Mouse (Mus musculus): ENCODE measurements around the gene Gbf1.
"Not testable (repeated sequence)": the region's sequence is repeated elsewhere in the genome, so short reads cannot be mapped to it uniquely, and the experiment has no call there.

Gbf1 gene

DNA sequence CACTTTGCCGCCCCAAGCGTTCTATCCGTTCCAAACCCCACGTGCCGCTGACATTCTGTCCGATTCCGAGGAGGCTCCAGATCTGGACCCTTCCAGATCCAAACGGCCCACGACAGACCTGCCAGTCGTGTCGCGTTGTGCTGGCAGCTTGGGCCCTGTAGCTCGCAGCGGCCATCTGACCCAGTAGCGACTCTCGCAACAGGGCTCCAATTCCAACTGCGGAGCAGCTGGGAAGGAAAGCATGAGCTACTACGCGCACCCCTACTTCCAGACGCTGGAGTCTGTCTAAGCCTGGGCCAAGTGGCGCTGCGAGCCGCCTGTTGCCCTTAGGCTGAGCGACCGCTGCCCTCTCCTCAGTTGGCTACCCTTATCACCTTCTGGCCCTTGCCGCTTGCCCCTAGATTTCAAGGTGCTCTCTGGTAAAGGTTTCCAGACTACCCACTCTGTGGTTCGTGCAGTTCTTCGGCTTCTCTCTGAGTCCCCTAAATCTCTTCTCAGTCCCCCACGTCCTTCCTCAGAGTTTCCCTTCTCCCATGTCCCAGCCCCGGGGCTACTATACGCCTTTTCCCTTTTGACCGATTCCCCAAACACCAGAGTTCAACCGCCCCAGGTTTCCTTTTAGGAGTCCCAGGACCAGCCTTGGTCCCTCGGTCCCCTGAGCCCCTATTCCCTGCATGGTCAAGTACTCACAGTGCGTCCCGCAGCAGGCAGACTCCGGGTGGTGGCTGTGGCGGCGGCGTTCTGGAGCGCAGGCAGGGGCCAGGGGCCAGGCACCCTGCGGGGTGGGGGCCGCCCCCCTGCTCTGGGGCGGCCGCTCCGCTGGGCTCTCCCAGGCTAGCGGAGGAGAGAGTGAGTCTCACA, 4.6 kb upstream of the Gbf1 start, which contains the start of gene Pitx3:
Pitx3 (minus strand) TSS at position 816 of the 861 bp plus-strand sequence.
- peak; percentile 54 for DNase-seq

DNA sequence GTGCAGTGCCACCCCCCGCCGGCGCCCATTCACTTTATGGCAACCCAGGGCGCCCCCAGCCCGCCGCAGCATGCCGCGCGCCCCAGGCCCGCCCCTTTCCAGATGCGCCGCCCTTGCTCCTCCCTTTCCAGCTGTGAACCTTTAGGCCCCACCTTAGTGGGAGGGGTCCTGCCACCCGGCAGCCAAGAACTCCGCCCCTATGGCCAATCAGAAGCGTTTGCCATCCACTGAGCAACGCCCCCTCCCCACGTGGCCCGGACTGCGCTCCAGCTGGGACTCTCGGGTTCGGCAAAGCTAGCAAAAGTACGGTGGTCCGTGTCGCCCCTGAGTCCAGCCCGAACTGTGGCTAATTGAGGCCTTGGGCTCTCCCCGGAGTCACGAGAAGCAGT, 3.9 kb upstream of the Gbf1 start:
- peak; percentile 94 for DNase-seq

DNA sequence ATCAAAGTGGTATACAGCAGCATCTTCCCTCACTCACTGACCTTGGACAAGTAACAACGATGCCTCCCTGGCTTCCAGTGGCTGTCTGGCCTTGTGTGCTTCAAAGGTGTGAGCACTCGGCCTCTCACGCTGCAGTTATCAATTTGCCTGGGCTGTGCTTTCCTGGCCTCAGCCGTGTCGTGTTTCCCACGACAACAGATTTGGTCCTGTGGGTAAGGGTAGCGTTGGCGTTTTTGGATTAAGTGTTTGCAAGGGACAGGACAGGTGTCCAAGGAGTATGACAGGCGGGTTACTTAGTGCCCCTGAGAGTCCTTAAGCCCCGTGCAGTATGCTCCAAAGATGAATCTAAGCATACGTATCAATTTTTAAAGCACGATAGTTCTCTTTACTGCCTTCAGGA, 3.2 kb upstream of the Gbf1 start:
- DNase-seq: no peak

- no peak for DNase-seq
Measured at GRCm38 (mm10) chr19:46165950-46166349, 13.6 kb downstream of the Gbf1 start.

- DNase-seq: not testable (repeated sequence)
Measured at GRCm38 (mm10) chr19:46167169-46167568, 14.9 kb downstream of the Gbf1 start.

DNA sequence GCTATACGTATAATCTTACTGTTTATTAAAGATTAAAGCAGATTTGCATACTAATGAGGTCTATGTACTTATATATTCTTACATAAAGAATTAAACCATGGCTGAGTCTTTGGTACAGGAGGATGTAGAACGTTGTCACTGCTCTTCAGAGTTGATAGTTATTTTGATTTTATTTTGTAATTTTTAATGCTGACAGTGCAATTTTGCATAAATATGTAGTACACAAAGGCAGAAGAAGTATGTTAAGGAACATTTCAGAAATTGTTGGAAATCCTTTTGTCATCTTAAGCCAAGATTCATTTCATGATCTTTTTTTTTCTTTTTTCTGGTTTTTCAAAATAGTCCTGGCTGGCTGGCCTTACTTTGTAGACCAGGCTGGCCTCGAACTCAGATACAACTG, 17.1 kb downstream of the Gbf1 start:
- no peak for DNase-seq

DNA sequence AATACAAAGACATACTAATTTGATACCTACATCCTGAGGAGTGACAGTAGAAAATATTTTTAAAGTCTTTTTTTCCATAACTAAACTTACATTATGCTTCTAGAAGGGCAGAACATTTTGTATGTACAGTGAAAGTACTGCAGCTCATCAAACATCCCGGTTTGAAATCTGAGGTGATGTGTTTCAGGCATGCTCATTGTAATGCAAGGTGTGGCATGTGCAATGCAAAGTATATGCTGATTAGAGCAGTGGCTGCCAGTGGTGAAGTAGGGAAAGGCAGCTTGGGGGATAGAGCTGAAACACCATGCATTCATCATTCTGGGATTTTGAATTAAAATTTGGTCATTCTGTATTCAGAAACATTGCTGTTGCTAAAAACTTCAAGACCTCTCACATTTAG, 17.6 kb downstream of the Gbf1 start:
- DNase-seq: no peak

GRCm38 (mm10) chr19:46172541-46172940, 20.2 kb downstream of the Gbf1 start:
- no peak for DNase-seq

GRCm38 (mm10) chr19:46175173-46175572, 22.9 kb downstream of the Gbf1 start:
- DNase-seq: no peak

DNA sequence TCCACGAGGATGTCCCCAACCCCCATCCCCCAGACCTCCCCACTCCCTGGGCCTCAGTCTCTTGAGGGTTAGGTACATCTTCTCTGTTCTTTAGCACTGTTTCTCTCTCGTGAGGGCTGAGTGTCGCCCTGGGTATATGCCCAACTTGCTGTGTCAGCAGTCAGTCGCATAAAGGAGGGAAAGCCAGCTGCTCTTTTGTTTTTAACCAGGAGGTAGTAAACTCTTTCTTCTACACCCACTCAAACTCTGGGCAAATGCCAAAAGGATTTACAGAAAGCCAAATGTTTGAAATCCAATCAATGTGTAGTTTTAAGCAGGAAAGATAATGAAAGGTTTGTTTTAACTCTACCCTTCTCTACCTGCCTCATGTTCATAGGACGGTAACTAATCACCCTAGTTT, 24.7 kb downstream of the Gbf1 start:
- DNase-seq: no peak

DNA sequence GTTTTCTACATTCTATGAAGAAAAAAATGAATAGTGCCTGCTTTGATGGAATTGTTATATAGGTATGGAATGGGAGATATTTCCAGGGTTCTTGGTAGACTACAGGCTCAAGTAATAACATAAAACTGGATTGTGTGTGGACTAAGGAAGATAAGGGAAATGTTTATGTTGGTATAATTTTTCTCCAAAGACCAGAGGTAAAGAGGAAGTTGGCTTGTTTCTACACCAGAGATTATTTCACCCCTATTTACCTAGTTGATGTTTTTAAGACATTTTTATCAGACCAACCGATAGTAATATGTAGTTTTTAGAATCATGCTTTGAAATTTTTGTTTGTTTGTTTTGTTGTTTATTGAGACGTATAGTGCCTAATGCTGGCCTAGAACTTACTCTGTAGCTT, 28.0 kb downstream of the Gbf1 start:
- DNase-seq: no peak

GRCm38 (mm10) chr19:46182241-46182640, 29.9 kb downstream of the Gbf1 start:
- no peak for DNase-seq

- peak; percentile 36 for DNase-seq
Measured at GRCm38 (mm10) chr19:46186611-46187010, 34.3 kb downstream of the Gbf1 start.

GRCm38 (mm10) chr19:46187203-46187602, 34.9 kb downstream of the Gbf1 start:
- DNase-seq: no peak

DNA sequence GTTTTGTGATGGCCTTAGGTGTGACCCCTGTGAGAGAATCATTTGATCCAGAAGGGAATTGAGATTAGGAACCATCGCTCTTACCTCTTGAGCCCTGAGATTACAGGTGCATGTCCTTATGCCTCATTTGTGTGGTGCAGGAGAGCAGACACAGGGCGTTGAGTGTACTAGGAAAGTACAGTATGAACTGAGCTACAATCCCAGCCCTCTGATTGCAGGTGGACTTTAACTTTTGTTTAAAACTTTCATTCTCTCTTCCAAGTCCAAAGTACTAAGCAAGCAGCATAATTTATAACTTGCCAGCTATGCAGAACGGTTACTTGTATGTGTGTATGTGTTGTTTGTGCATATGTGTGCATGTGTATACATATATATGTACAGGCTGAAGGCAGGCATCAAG, 46.0 kb downstream of the Gbf1 start:
- no peak for DNase-seq

- no peak for DNase-seq
Measured at GRCm38 (mm10) chr19:46198891-46199290, 46.6 kb downstream of the Gbf1 start.

- DNase-seq: no peak
Measured at GRCm38 (mm10) chr19:46204166-46204565, 51.9 kb downstream of the Gbf1 start.

GRCm38 (mm10) chr19:46205680-46206079, 53.4 kb downstream of the Gbf1 start:
- DNase-seq: no peak

DNA sequence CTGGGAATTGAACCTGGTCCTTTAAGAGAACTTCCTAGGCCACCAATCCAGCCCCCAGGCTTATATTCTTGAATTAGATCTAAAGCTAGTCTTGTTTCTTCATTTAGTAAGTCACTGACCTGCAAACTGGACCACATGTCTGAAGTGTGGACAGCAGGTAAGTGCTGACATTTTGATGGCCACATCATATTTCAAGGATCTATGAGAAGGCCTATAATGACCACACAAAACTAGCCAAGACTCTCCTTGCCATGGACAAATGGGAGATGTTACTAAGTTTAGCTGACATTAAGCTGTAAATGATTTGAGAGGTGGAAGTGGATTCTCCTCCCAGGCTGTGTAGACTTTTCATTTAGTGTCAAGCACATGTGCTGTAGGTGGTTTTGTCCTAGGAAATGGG, 58.6 kb downstream of the Gbf1 start:
- no peak for DNase-seq

GRCm38 (mm10) chr19:46214541-46214940, 62.2 kb downstream of the Gbf1 start:
- DNase-seq: no peak

DNA sequence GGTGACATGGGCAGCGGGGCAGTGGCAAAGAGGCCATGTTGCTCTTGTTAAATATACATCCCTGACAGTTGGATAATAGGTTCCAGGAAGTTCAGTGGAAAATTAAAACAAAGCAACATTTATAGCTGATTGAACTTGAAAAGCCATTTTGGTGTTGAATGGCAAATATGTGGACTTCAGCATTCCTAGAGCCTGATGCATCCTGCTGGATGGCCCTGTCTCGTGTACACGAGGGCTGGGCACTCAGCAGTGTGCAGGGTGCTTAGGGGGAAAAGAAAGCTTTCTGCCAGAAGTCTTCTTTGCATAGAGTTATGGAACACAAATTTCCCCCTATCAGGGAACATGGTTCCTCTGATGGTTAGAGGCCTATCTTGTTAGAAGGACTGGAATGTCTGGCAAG, 63.1 kb downstream of the Gbf1 start:
- no peak for DNase-seq

- DNase-seq: no peak
Measured at GRCm38 (mm10) chr19:46216716-46217115, 64.4 kb downstream of the Gbf1 start.

DNA sequence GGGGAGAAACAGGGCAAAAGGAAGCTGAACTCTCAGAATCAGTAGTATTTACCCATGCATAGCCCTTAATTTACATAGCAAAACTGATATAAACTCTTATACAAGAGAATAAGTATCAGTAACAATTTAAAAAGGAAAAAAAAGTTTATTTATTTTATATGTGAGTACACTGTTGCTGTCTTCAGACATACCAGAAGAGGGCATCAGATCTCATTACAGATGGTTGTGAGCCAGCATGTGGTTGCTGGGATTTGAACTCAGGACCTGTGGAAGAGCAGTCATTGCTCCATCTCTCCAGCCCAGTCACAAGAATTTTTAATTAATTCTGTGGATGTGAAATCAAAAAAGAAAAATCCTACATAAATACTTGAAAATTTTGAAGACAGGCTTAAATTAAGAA, 65.0 kb downstream of the Gbf1 start:
- not testable (repeated sequence) for DNase-seq

- DNase-seq: no peak
Measured at GRCm38 (mm10) chr19:46220116-46220515, 67.8 kb downstream of the Gbf1 start.

DNA sequence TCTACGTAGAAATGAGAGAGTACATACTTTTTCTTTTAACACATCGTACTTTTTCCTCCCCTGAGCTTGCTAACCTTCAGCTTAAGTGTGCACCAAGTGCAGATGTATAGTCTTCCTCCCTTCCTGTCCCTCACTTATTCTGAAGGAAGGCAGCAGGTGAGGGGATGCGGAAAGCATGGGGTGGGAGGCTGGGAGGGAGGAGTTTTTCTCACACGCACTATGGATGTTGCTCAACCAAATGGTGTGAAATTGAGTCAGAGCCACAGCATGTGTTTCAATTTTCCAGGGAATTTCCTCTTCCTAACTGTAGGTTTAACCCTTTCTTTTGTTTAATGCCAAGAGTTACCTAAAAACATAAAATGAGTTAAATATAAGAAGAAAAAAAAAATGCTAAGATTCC, 70.8 kb downstream of the Gbf1 start:
- no peak for DNase-seq
